Mouse (Mus musculus): ENCODE measurements around the gene Cdc42se1. TPM values are rescaled to one million over a fixed set of nuclear protein-coding genes. Genes with fewer than 3 reads are reported as not detected.
"Not testable (repeated sequence)": the region's sequence is repeated elsewhere in the genome, so short reads cannot be mapped to it uniquely, and the experiment has no call there.

Cdc42se1 gene
- polyA plus RNA-seq, 1 experiment from 2014 or later, result 111 TPM

DNA sequence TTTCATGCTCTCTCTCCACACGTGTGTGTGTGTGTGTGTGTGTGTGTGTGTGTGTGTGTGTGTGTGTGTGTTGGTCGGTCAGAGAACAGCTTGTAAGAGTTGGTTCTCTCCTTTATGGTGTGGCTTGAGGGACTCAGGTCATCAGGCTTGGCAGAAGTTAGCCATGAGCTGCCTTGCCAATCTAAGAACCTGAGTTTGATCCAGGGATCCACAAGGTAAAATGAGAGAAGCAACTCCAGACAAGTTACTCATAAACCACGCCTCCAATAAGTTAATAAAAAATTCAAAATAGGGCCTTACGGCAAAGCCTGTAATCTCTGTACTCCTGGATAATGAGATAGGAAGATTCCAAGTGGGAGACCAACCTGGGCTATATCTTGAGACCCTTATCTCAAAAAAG lies 20.2 kb upstream of the Cdc42se1 start:
- Histone ChIP-seq H3K4me1 (replicated peaks) (no peaks in the 10 kb centered on the region), H3K27me3 (ENCODE audit: insufficient read depth, poor library complexity, severe bottlenecking) (no peaks in the 10 kb centered on the region), H3K4me3 (no peak overlapping the region), H3K36me3 (peaks cover 87% of the 10 kb centered on the region), H3K9me3 (no peaks in the 10 kb centered on the region), H3K27ac (no peak overlapping the region)
- WGBS, result 86% methylated on average over 4 of the region's 4 CpGs
- DNase-seq (ENCODE audit: low spot score), result no peak

- 73% methylated on average over 2 of the region's 2 CpGs for WGBS
- no peak overlapping the region for H3K4me3 ChIP-seq
- no peak overlapping the region for H3K27ac ChIP-seq
- H3K4me1 ChIP-seq (replicated peaks), result no peaks in the 10 kb centered on the region
- H3K27me3 ChIP-seq (ENCODE audit: insufficient read depth, poor library complexity, severe bottlenecking), result no peaks in the 10 kb centered on the region
- no peaks in the 10 kb centered on the region for H3K9me3 ChIP-seq
- DNase-seq (ENCODE audit: low spot score), result no peak
- H3K36me3 ChIP-seq, result peaks cover 84% of the 10 kb centered on the region
Observed at GRCm38 (mm10) chr3:95210585-95210984, 17.9 kb upstream of the Cdc42se1 start.

- peaks cover 70% of the 10 kb centered on the region for H3K36me3 ChIP-seq
- not testable (repeated sequence) for H3K27ac ChIP-seq; H3K4me3 ChIP-seq; H3K9me3 ChIP-seq; DNase-seq (ENCODE audit: low spot score); H3K27me3 ChIP-seq (ENCODE audit: insufficient read depth, poor library complexity, severe bottlenecking)
- H3K4me1 ChIP-seq (replicated peaks), result peaks cover 13% of the 10 kb centered on the region
- WGBS, result 82% methylated on average over 10 of the region's 10 CpGs
Observed at GRCm38 (mm10) chr3:95212889-95213608, 15.5 kb upstream of the Cdc42se1 start.

DNA sequence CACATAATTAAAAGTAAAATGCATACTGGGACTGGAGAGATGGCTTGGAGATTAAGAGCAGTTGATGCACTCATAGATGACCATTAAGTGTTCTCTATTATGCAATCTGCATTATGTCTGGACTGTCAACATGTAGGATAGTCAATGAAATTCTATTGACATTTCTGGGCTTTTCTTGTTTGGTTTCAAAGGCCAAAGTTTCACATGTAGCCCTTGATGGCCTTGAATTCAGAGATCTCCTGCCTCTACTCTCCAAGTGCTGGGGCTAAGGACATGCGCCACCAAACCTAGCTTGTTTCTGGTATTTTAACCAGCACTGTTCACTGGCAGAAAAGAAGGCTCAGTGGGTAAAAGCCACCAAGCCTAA lies 14.9 kb upstream of the Cdc42se1 start:
- 94% methylated on average over 1 of the region's 1 CpGs for WGBS
- no peak overlapping the region for H3K27ac ChIP-seq
- H3K4me3 ChIP-seq, result no peak overlapping the region

DNA sequence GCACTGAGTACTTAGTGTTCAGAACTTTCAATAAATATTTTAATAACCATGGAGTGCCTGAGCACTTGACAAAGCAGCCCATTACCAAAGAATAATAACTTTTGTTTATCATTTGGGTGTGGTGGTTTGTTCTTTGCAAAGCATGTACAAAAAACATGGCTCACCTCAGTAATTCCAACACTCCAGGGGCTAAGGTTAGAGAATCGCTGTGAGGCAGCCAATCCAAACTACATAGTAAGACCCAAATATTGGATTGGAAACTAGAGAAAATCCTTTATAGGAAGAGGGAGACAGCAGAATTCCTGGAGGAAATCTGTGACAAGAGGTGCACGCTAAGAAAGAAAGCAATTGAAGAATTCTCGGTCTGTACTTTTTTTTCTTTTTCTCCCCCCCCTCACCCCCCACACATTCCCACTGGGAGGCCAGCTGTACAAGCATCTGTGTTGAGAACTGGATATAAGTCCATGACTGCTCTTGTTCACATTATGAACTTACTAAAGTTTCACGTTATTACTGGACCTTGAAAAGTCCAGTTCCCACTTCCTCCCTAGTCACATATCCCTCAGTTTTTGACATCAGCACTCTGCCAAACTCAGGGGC lies 11.8 kb upstream of the Cdc42se1 start:
- H3K4me1 ChIP-seq (replicated peaks), result peaks cover 19% of the 10 kb centered on the region

More for the DNA sequence above, 14.9 kb upstream of the Cdc42se1 start:
- no peak for DNase-seq (ENCODE audit: low spot score)
- Histone ChIP-seq H3K36me3 (peaks cover 69% of the 10 kb centered on the region), H3K4me1 (replicated peaks) (peaks cover 19% of the 10 kb centered on the region), H3K27me3 (ENCODE audit: insufficient read depth, poor library complexity, severe bottlenecking) (no peaks in the 10 kb centered on the region), H3K9me3 (no peaks in the 10 kb centered on the region)

DNA sequence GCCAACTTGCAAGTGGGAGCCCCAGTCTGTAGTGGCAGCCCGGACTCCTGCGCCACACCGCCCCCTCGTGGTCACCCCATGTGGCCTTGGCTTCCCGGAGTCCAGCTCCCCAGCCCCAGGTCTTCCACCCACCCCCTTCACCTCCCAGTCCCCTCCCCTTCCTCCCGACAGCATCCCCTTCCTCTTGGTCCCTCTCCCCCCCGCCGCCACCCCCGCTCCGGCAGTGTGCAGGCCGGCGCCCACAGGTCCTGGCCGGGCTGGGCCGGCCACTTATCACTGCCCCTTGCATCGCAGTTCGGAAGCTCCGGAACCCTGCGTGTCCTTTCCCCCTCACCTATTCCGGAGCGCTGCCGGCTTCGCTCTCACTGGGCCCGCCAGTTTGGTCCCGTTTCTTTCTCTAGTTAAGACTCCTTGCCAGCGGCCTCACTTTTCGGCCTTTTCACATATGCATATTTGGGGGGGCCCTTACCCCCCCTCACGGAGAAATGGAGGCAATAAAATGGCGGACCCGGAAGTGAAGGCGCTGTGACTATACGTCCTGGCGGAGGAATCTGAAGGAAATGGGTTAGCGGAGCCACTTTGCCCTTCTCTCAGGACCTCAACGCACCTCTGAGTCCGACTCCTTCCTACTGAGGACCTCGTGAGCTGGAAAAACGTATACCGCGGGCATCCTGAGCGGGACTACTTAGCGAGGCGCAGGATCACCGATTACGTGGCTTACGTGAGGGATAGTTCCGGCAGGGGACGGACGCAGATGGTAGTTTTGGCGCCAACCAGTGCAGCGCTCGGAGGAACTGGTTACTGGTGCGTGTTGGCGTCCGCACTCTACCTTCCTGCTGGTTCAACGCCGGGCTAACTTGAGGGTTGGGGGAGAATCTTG lies 11.0 kb upstream of the Cdc42se1 start, which contains the start of gene Gabpb2:
Gene Gabpb2 (minus strand): TSS at position 662 of the 880 bp plus-strand sequence.
- under 1% methylated on average over 54 of the region's 56 CpGs for whole genome bisulfite sequencing
- Histone ChIP-seq H3K27me3 (ENCODE audit: insufficient read depth, poor library complexity, severe bottlenecking) (no peaks in the 10 kb centered on the region), H3K27ac (peak within 1 kb of the TSS; percentile 100), H3K36me3 (peaks cover 75% of the 10 kb centered on the region), H3K4me1 (replicated peaks) (peaks cover 19% of the 10 kb centered on the region), H3K4me3 (peak within 1 kb of the TSS; percentile 88), H3K9me3 (no peaks in the 10 kb centered on the region)
- DNase-seq (ENCODE audit: low spot score), result peak; percentile 96

More for the DNA sequence above, 11.8 kb upstream of the Cdc42se1 start:
- 31% methylated on average over 4 of the region's 4 CpGs for WGBS
- Histone ChIP-seq H3K9me3 (no peaks in the 10 kb centered on the region), H3K4me3 (peak overlapping the region; percentile 88), H3K27me3 (ENCODE audit: insufficient read depth, poor library complexity, severe bottlenecking) (no peaks in the 10 kb centered on the region), H3K27ac (peak overlapping the region; percentile 100), H3K36me3 (peaks cover 75% of the 10 kb centered on the region)
- no peak for DNase-seq (ENCODE audit: low spot score)

DNA sequence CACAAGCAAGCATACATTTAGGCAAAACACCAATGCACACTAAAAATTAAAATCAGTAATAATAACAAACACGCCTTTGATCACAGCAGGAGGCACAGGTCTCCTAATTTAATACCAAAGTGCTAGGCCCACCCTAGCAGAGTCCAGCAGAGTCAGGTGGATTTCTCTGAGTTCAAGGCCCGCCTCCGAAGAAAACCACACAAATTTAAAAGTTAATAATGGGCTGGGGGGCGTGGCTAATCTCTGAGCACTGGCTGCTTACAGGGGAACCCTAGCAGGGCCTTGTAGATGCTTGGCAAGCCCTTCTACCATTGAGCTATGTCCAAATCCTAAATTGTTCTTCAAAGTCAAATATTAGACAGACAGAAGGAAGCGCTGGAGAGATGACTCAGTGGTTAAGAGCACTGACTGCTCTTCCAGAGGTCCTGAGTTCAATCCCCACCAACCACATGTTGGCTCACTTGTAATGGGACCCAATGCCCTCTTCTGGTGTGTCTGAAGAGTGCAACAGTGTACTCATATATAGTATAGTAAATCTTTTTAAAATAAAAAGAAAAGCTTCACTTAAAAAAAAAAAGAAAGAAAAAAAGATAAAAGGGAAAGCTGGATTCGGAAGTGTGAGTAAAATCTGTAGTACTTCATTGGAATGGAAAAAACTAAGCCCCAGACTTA lies 9.9 kb upstream of the Cdc42se1 start:
- Histone ChIP-seq H3K27ac (peak overlapping the region; percentile 100), H3K27me3 (ENCODE audit: insufficient read depth, poor library complexity, severe bottlenecking) (no peaks in the 10 kb centered on the region), H3K36me3 (peaks cover 81% of the 10 kb centered on the region), H3K4me3 (peak overlapping the region; percentile 88), H3K9me3 (no peaks in the 10 kb centered on the region), H3K4me1 (replicated peaks) (peaks cover 19% of the 10 kb centered on the region)
- DNase-seq (ENCODE audit: low spot score), result no peak
- 77% methylated on average over 6 of the region's 6 CpGs for WGBS

DNA sequence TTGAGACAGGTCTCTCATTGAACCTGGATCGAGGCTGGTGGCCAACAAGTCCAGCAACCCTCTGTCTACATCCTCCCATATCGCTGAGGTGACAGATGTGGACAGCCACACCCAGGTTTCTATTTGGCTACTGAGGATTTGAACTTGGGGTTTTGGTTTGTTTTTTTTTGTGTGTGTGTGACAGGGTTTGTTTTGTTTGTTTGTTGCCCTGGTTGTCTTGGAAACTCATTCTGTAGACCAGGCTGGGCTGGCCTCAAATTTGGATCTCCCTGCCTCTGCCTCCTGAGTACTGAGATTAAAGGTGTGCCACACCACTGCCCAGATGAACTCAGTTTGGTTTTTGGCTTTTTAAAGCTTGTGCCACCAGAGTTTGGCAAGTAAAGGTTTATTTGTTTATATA lies 5.5 kb upstream of the Cdc42se1 start:
- H3K27me3 ChIP-seq (ENCODE audit: insufficient read depth, poor library complexity, severe bottlenecking), result no peaks in the 10 kb centered on the region
- H3K4me1 ChIP-seq (replicated peaks), result peaks cover 39% of the 10 kb centered on the region
- WGBS, result 94% methylated on average over 2 of the region's 2 CpGs

GRCm38 (mm10) chr3:95224295-95224694 lies 4.2 kb upstream of the Cdc42se1 start:
- H3K4me3 ChIP-seq, result 0 out of 2 replicates have a peak overlapping the region, but pooled peaks have one; percentile 6

More for the DNA sequence above, 5.5 kb upstream of the Cdc42se1 start:
- DNase-seq (ENCODE audit: low spot score), result no peak
- H3K9me3 ChIP-seq, result no peaks in the 10 kb centered on the region
- H3K36me3 ChIP-seq, result peaks cover 83% of the 10 kb centered on the region
- H3K27ac ChIP-seq, result no peak overlapping the region
- H3K4me3 ChIP-seq, result no peak overlapping the region

GRCm38 (mm10) chr3:95227214-95227613 lies 1.3 kb upstream of the Cdc42se1 start:
- peaks cover 62% of the 10 kb centered on the region for H3K4me1 ChIP-seq (replicated peaks)

More at GRCm38 (mm10) chr3:95224295-95224694, 4.2 kb upstream of the Cdc42se1 start:
- peak; percentile 29 for DNase-seq (ENCODE audit: low spot score)
- no peaks in the 10 kb centered on the region for H3K27me3 ChIP-seq (ENCODE audit: insufficient read depth, poor library complexity, severe bottlenecking)
- 35% methylated on average over 6 of the region's 6 CpGs for WGBS
- H3K9me3 ChIP-seq, result no peaks in the 10 kb centered on the region
- no peak overlapping the region for H3K27ac ChIP-seq
- H3K4me1 ChIP-seq (replicated peaks), result peaks cover 35% of the 10 kb centered on the region
- H3K36me3 ChIP-seq, result peaks cover 72% of the 10 kb centered on the region

DNA sequence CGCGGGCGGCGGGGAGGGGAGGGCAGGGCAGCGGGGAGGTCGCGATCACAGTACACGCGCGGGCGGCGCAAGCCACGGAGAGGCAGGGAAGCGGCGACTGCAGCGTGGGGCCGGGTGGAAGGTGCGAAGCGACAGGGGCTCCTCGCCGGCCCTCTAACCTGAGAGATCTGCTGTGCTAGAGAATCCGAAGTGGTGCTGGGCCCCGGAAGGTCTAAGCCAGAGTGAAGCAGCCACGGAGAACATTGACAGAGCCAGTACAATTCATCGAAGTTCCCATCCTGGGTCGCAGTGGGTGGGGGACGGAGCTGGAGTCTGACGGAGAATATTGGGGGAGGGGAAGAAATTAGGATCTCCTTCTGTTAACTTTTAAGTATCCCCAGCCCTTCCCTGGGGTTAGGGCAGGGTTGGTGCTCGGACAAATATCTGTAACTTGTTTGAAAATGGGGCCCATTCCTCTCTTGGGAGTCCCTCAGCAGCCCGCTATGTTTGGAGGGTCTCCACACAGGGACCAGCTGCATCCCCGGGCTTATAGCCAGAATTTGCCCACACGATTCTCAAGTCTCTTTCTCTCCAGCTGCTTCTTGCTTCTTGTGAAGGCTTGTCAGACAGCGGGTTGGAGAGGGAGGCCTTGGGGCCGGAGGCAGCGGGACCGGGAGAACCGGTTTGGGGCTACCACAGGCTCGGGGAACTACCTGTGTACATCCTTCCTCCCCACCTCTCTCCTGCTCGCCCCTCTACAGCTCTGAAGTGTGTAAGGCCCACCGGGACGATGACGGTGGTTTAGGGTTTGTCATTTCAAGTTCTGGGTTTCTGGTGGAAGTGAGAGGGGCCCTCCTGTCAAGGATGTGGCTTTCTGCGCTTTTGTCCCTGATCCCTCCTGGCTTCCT lies 605 bp downstream of the Cdc42se1 start:
- Histone ChIP-seq H3K9me3 (no peaks in the 10 kb centered on the region), H3K36me3 (peaks cover 54% of the 10 kb centered on the region), H3K27ac (peak overlapping the region; percentile 98), H3K4me3 (peak overlapping the region; percentile 98), H3K27me3 (ENCODE audit: insufficient read depth, poor library complexity, severe bottlenecking) (no peaks in the 10 kb centered on the region), H3K4me1 (replicated peaks) (peaks cover 60% of the 10 kb centered on the region)
- under 1% methylated on average over 43 of the region's 43 CpGs for WGBS
- peak; percentile 64 for DNase-seq (ENCODE audit: low spot score)

More at GRCm38 (mm10) chr3:95227214-95227613, 1.3 kb upstream of the Cdc42se1 start:
- H3K4me3 ChIP-seq, result peak overlapping the region; percentile 98
- DNase-seq (ENCODE audit: low spot score), result no peak
- no peaks in the 10 kb centered on the region for H3K27me3 ChIP-seq (ENCODE audit: insufficient read depth, poor library complexity, severe bottlenecking)
- H3K27ac ChIP-seq, result peak overlapping the region; percentile 98
- H3K9me3 ChIP-seq, result no peaks in the 10 kb centered on the region
- WGBS, result 46% methylated on average over 1 of the region's 1 CpGs
- peaks cover 54% of the 10 kb centered on the region for H3K36me3 ChIP-seq
